Mouse (Mus musculus) splenic B cell, adult 2 months (primary cell): ENCODE data around the gene Fus.

ENCODE experiments used
- DNase-seq: peaks from one replicate; pipeline ENCODE4 v3.0.0-alpha.2; 2011; ENCODE audit warnings: low read depth, low spot score
- H3K27me3 ChIP-seq: 2 replicates; pipeline ENCODE4 v1.6.1; 2012; ENCODE audit warnings: mild to moderate bottlenecking, low read length, moderate library complexity, mixed read lengths; ENCODE audit not compliant: control insufficient read depth, poor library complexity, insufficient read depth, severe bottlenecking
- H3K36me3 ChIP-seq: 2 replicates; pipeline ENCODE4 v1.6.1; 2012; ENCODE audit warnings: mild to moderate bottlenecking, low read length, moderate library complexity, mixed read lengths; ENCODE audit not compliant: control insufficient read depth, poor library complexity, insufficient read depth, severe bottlenecking

Gene Fus

GRCm38 (mm10) chr7:127967004-127967921, at the start of gene Fus:
TSS of gene Fus (plus strand) at chr7:127967457.
- peak; percentile 96 for DNase-seq
- H3K27me3 ChIP-seq, result no peaks in the 10 kb centered on the region
- H3K36me3 ChIP-seq, result peaks cover 14% of the 10 kb centered on the region

DNA sequence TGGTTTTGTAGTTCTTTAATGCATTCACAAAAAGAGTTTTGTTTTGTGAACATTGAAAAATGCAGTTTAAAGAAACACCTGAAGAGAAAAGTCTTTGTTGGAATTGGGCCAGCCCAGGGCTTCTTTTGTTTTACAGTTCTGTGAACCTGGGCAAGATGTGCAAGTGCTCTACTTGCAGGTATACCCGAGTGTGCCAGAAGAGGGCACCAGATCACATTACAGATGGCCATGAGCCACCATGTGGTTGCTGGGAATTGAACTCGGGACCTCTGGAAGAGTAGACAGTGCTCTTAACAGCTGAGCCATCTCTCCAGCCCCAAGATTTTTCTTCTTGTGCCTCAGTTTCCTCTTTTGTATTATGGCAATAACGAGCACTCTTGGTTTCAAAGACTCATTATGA, 49.1 kb upstream of the Fus start:
- Histone ChIP-seq H3K27me3 (no peaks in the 10 kb centered on the region), H3K36me3 (peaks cover 2% of the 10 kb centered on the region; the same call in 1 of the 2 replicates)
- DNase-seq, result peak; percentile 81

- peak; percentile 58 for DNase-seq
- Histone ChIP-seq H3K36me3 (peaks cover 2% of the 10 kb centered on the region; the same call in 1 of the 2 replicates), H3K27me3 (no peaks in the 10 kb centered on the region)
Measured at GRCm38 (mm10) chr7:127919290-127919689, 48.0 kb upstream of the Fus start.

DNA sequence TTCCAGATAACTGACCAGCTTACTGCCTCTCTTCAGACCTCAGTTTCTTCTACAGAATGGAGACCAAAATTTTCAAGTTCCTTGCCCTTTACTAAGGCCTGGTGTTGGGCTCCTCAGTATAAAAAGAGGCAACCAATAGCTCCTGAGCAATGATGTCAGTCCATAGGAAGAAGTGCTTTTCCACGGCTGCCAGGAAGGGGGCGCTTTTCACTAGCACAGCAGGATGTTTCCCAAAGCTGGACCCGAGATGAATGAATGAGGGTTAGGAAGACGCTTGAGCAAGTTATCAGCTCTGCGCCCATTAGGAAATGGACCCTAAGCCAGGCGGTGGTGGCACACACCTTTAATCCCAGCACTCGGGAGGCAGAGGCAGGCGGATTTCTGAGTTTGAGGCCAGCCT, 45.7 kb upstream of the Fus start:
- no peaks in the 10 kb centered on the region for H3K27me3 ChIP-seq
- DNase-seq, result no peak
- H3K36me3 ChIP-seq, result 0 out of 2 replicates have a peak, but pooled peaks cover 2% of the 10 kb centered on the region

DNA sequence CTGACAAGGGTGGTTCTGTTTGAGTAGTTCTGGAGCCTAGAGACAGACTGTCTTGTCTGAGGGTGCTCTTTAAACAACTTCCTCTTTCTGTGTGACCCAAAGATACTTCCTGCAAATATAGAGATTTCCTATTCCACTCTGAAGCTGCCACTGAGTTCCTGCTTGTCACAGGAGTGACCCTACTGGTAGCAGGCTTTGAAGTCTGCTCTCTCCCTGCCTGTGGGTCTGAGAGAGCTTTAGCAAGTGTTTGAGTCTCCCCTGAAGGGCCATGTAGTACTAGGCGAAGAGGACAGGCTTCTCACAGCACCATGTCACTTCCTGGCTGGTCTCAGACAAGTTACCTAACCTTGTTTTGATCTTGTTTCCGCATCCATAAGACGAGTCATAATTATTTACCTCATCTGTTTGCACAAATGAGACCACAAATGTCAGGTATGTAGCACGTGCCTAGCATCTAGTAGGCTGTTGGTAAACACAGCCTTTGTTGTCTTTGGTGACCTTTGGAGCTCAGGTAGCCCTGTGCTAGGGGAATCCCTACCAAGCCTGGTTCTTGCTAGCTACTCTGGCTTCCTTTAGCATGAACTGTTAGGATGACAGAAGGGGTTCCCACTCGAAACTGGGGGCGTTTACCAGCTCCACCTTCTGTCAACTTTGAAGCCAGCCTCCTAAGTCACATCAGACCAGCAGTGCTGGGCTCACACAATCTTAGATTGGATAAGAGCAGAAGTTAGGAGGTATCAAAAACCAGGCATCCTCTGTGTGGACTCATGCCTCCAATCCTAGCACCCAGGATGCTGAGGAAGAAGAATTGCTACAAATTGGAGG, 44.6 kb upstream of the Fus start:
- peak; percentile 71 for DNase-seq
- Histone ChIP-seq H3K36me3 (no peaks in the 10 kb centered on the region), H3K27me3 (no peaks in the 10 kb centered on the region)

DNA sequence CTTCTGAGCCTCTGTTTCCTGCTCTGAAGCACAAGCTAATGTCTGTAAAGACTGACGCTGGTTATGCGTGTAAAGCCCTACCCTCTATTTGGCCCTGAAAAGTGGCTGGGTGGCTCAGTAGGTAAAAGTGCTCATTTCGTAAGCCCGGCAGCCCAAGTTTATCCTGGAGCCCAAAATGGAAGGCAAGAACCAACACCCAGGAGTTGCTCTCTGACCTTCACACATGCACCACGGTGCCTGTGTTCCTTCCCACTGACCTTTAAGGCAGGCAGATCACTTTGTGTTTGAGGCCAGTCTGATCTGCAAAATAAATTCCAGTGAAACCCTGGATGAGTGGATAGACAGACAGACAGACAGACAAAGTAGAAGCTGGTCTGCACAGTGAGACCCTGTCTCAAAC, 43.5 kb upstream of the Fus start:
- H3K27me3 ChIP-seq, result no peaks in the 10 kb centered on the region
- no peak for DNase-seq
- no peaks in the 10 kb centered on the region for H3K36me3 ChIP-seq

DNA sequence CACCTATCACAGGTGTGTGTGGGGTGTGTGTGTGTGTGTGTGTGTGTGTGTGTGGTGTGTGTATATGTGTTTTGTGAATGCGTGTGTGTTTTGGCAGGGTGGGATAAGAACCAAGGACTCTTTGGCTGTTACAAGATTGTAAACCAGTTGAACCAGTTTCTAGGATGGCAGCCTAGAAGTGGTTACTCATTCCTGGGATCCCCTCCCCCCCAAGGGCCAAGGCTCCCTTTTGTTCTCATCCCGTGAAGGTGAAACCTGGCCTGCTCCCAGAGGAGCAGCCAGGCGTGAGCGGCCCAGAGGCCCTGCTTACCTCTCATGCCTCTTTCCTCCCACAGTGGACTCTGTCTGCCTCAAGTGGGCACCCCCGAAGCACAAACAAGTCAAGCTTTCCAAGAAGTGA, 42.0 kb upstream of the Fus start:
- H3K27me3 ChIP-seq, result no peaks in the 10 kb centered on the region
- no peak for DNase-seq
- H3K36me3 ChIP-seq, result no peaks in the 10 kb centered on the region

DNA sequence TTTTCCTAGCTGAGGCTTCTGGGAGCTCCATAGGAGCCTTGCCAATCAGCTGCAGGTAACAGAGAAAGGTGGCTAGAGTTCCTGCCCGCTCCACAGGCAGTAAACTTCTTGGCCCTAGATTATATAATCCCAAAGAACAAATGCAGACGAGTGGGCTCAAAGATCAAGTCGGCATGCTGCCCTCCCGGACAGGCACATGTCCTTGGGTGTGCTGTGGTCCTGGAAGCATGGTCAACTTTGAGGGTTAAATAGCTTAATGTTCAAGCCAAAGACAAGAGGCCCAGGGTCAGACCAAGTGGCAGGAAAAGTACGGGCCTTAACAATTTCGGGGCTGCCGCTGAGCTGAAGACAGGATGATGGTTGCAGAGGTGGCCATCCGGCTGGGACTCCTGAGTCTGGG, 41.2 kb upstream of the Fus start:
- no peaks in the 10 kb centered on the region for H3K27me3 ChIP-seq
- no peaks in the 10 kb centered on the region for H3K36me3 ChIP-seq
- no peak for DNase-seq

GRCm38 (mm10) chr7:127926846-127927245, 40.4 kb upstream of the Fus start:
- no peak for DNase-seq
- no peaks in the 10 kb centered on the region for H3K27me3 ChIP-seq
- no peaks in the 10 kb centered on the region for H3K36me3 ChIP-seq

GRCm38 (mm10) chr7:127927726-127928125, 39.5 kb upstream of the Fus start:
- H3K27me3 ChIP-seq, result no peaks in the 10 kb centered on the region
- no peak for DNase-seq
- no peaks in the 10 kb centered on the region for H3K36me3 ChIP-seq

DNA sequence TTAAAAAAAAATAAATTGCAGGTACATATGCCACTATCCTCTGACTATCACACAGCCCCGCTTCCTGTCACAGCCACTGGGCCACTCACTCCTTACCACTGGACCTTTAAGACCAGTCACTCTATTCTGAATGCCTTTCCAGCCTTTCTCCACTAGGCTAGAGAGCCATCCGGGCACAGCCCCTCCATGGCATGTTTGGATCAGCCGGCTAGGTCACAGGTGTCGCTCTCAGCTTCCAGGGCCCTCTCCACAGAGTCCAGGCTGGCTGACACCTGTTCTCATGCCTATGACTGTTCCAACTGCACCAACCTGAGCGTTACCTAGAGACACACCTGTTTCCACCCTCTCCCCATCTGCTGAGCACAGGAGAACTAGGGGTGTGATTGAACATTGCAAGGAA, 38.7 kb upstream of the Fus start:
- no peaks in the 10 kb centered on the region for H3K36me3 ChIP-seq
- no peak for DNase-seq
- no peaks in the 10 kb centered on the region for H3K27me3 ChIP-seq

DNA sequence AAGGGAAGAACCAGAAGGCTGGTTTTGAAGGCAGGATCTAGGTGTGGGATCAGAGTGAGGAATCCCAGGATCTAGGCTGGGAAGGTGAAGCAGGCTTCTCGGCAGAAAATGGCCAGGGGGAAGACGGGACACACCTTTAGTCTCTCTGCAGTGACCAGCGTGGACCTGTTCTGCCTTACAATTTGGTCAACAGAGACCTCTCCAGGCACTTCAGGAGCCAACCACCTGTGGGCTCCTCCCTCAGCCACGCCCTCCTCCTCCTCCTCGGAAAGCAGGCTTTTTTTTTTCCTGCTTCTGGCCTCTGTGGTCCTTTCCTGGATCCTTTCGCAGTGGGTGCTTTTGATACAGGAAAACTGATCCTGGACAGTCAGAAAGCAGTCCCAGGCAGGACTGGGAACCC, 37.3 kb upstream of the Fus start, which contains the start of gene Prss8:
Prss8 (minus strand) TSS at position 182 of the 400 bp plus-strand sequence.
- no peak for DNase-seq
- no peaks in the 10 kb centered on the region for H3K27me3 ChIP-seq
- no peaks in the 10 kb centered on the region for H3K36me3 ChIP-seq

- no peaks in the 10 kb centered on the region for H3K36me3 ChIP-seq
- H3K27me3 ChIP-seq, result no peaks in the 10 kb centered on the region
- no peak for DNase-seq
Measured at GRCm38 (mm10) chr7:127930636-127931035, 36.6 kb upstream of the Fus start.

- H3K27me3 ChIP-seq, result no peaks in the 10 kb centered on the region
- no peaks in the 10 kb centered on the region for H3K36me3 ChIP-seq
- DNase-seq, result no peak
Measured at GRCm38 (mm10) chr7:127931351-127932135, 35.7 kb upstream of the Fus start.
